Mouse (Mus musculus): ENCODE data around the gene Ndufa10. TPM values are rescaled to one million over a fixed set of nuclear protein-coding genes. Genes with fewer than 3 reads are reported as not detected.

Ndufa10 gene
- polyA plus RNA-seq, 1 experiment: 58.4 TPM

DNA sequence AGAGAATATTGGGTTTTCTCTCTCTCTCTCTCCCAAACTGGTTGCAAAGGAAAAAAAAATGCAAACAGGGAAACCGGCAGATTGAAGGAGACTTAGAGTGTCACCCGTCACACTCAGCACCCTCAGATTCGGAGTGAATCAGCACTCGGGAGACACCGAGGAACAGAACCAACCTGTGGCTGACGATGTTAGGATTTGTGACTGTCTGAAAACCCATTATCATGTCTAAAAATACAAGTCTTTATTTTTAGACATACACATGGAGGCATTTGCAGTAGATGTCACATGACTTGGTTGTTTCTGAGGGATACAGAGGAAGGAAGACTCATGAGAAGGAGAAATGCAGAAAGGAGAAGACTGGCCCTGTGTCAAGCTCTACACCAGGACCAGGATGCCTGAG lies 80.5 kb downstream of the Ndufa10 start:
- no peak for TF ChIP-seq POLR2A (IDR thresholded peaks at IDR 0.05; ENCODE audit: borderline replicate concordance, extremely low read depth, low read depth, low read length)
- no peak for TF ChIP-seq CTCF (IDR thresholded peaks at IDR 0.05; ENCODE audit: insufficient read depth, low read length)
- DNase-seq: no peak
- Histone ChIP-seq H3K4me1 (ENCODE audit: control insufficient read depth, insufficient read depth, low read length) (no peaks in the 10 kb centered on the region), H3K4me3 (replicated peaks; ENCODE audit: extremely low read depth, low read depth, low read length) (no peak overlapping the region)
- WGBS: 76% methylated on average over 6 of the region's 6 CpGs

Other genes starting within 250 kb of the Ndufa10 start
- gene Olfr1416, start 11.3 kb upstream of the Ndufa10 start, polyA plus RNA-seq (2012; rRNA removed): not detected in 2 replicates
- gene Olfr1415, start 22.2 kb upstream of the Ndufa10 start, polyA plus RNA-seq (2012; rRNA removed): not detected in 2 replicates
- gene Olfr1414, start 44.8 kb upstream of the Ndufa10 start, polyA plus RNA-seq (2012; rRNA removed): not detected in 2 replicates
- not detected in 2 replicates for gene Olfr1413, start 97.5 kb upstream of the Ndufa10 start, polyA plus RNA-seq (2012; rRNA removed)
- not detected in 2 replicates for gene Olfr1412, start 111.9 kb upstream of the Ndufa10 start, polyA plus RNA-seq (2012; rRNA removed)
- not detected in 2 replicates for gene Olfr1411, start 120.6 kb upstream of the Ndufa10 start, polyA plus RNA-seq (2012; rRNA removed)
- gene Olfr1410, start 131.9 kb upstream of the Ndufa10 start, polyA plus RNA-seq (2012; rRNA removed): not detected in 2 replicates
- not detected in 2 replicates for gene Olfr12, start 143.9 kb upstream of the Ndufa10 start, polyA plus RNA-seq (2012; rRNA removed)
- 73.6 and 107 TPM in 2 replicates for gene Cops9, start 168.1 kb upstream of the Ndufa10 start, polyA plus RNA-seq (2012; rRNA removed)
- 0.18 TPM in 1 of 2 replicates, not detected in the other for gene Otos, start 175.0 kb upstream of the Ndufa10 start, polyA plus RNA-seq (2012; rRNA removed)

Measured in lung, adult 2 months (tissue).